Mouse (Mus musculus): Measurements from ENCODE around the gene Nsf. TPM values are rescaled to one million over a fixed set of nuclear protein-coding genes. Genes with fewer than 3 reads are reported as not detected.

The Nsf gene
- polyA plus RNA-seq, 1 experiment from 2014 or later, result 197 TPM

DNA sequence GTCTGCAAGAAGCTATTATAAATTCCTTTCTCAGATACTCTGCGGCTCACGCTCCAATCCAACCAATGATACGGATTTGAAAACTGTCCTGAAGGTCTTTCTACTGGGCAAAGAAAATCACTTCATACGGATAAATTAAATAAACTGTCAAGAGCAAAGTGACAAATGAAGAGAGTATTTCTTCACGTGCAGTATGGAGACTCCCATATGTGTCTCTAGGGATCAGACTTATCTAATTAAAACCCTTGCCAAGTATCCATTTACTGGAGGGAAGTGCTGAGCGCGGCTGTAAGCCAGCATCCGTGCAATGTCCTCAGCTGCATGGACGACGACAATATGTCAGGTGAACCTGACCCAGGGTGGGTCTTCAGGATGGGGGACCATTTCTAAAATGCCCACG lies 44.0 kb downstream of the Nsf start:
- H3K27me3 ChIP-seq, result no peaks in the 10 kb centered on the region
- no peak overlapping the region for H3K9ac ChIP-seq
- H3K36me3 ChIP-seq, result peaks cover 36% of the 10 kb centered on the region
- H3K27ac ChIP-seq (replicated peaks), result no peak overlapping the region
- H3K4me2 ChIP-seq, result no peak overlapping the region
- ATAC-seq (ENCODE audit: low FRiP score, low read depth), result no peak
- 64% methylated on average over 11 of the region's 11 CpGs for WGBS
- no peak overlapping the region for H3K4me3 ChIP-seq
- no peaks in the 10 kb centered on the region for H3K4me1 ChIP-seq (replicated peaks)
- H3K9me3 ChIP-seq, result no peaks in the 10 kb centered on the region

DNA sequence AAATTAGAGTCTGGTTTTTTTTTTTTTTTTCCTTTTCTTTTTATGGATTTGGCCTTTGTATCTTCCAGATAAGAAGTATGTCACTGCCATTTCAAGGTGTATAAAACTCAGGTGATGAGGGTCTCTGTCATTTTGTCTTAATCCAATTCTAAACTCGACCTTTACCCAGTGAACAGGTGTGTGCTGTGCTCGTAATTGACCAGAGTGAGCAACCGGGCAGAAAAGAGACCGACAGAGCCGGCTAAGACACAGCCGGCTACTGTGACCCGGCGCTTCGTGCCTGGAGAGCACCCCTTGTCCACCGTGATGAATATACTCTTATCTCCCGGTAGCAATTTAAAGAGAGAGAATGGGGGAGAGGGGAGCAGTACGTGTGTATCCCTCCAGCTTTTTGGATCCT lies 44.5 kb downstream of the Nsf start:
- ATAC-seq (ENCODE audit: low FRiP score, low read depth), result no peak
- Histone ChIP-seq H3K4me2 (no peak overlapping the region), H3K9me3 (no peaks in the 10 kb centered on the region), H3K9ac (no peak overlapping the region), H3K36me3 (peaks cover 36% of the 10 kb centered on the region), H3K4me3 (no peak overlapping the region), H3K27ac (replicated peaks) (no peak overlapping the region), H3K27me3 (no peaks in the 10 kb centered on the region), H3K4me1 (replicated peaks) (no peaks in the 10 kb centered on the region)
- 72% methylated on average over 12 of the region's 12 CpGs for WGBS

DNA sequence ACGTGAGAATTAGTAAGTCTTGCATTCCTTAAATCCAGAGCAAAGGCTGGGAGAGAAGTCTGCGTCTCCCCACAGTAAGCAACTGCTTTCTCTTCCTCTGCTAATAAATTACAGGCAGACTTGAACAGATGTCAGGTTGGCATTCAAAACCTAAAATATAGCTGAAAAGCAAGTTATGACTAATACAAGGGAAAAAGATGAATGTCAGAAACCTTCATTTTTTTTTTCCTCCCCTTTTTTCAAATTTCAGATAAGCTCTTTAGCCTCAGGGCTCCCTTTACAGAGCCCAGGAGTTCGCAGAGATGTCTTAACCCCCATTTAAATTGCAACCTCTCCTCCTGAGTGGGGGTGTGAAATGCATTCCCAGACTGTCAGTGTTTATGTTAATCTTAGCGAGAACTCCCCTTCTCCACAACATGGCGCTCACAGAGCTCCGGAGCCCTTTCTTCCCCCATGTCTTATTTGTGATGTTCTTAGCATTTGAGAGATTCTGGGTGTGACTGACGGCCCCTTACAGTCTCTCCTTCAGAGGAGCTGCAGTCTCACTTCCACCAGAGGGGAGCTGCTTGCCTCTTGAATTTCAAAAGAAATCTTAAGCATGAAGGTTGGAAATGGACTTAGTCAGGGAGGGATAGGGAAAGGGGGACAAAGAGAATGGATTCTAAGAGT lies 47.7 kb downstream of the Nsf start:
- H3K36me3 ChIP-seq, result peaks cover 17% of the 10 kb centered on the region
- ATAC-seq (ENCODE audit: low FRiP score, low read depth), result no peak
- H3K27me3 ChIP-seq, result no peaks in the 10 kb centered on the region
- H3K27ac ChIP-seq (replicated peaks), result no peak overlapping the region
- no peak overlapping the region for H3K9ac ChIP-seq
- 44% methylated on average over 7 of the region's 7 CpGs for WGBS
- no peaks in the 10 kb centered on the region for H3K9me3 ChIP-seq
- no peaks in the 10 kb centered on the region for H3K4me1 ChIP-seq (replicated peaks)
- no peak overlapping the region for H3K4me2 ChIP-seq
- H3K4me3 ChIP-seq, result no peak overlapping the region

DNA sequence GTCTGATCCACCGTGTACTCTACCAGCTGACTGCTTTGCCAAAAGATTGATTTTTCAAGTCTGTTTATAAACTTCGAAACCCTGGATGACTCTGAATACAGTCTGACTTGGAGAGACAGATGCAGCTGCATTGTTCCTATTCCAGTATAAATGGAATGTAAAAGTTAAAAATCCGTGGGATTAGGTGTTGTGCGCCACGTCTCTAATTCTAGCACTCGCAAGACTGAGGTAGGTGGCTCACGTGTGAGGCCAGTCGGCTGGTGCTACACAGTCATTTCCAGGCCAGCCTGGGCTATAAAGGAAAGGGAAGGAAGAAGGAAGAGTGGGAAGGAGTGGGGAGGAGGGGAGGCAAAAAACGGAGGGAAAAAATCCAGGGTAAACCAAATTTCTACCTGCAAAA lies 48.4 kb downstream of the Nsf start:
- H3K27ac ChIP-seq (replicated peaks), result no peak overlapping the region
- H3K36me3 ChIP-seq, result peaks cover 15% of the 10 kb centered on the region
- no peak overlapping the region for H3K4me2 ChIP-seq
- H3K9me3 ChIP-seq, result no peaks in the 10 kb centered on the region
- H3K4me3 ChIP-seq, result no peak overlapping the region
- H3K9ac ChIP-seq, result no peak overlapping the region
- 83% methylated on average over 9 of the region's 9 CpGs for WGBS
- H3K27me3 ChIP-seq, result no peaks in the 10 kb centered on the region
- no peak for ATAC-seq (ENCODE audit: low FRiP score, low read depth)
- no peaks in the 10 kb centered on the region for H3K4me1 ChIP-seq (replicated peaks)

DNA sequence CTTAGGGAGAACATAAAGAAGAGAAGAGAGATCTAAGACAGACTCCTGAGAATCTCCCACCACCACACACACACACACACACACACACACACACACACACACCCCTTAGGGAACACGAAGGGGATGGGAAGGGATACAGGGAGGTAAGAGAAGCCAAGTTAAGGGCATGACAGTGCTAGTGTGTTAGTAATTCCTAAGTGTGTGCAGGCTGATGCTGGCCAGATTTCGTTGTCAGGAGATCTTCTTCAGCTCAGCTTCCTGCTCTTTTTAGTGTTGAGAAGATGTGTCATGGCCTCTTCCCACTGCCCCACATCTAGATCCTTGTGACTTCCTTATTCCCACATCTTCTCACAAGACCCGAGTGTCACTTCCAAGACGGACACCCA lies 52.3 kb downstream of the Nsf start:
- Histone ChIP-seq H3K9ac (no peak overlapping the region), H3K4me3 (no peak overlapping the region), H3K27me3 (no peaks in the 10 kb centered on the region), H3K4me2 (no peak overlapping the region), H3K9me3 (no peaks in the 10 kb centered on the region), H3K36me3 (0 out of 2 replicates have a peak, but pooled peaks cover 3% of the 10 kb centered on the region), H3K4me1 (replicated peaks) (no peaks in the 10 kb centered on the region), H3K27ac (replicated peaks) (no peak overlapping the region)
- WGBS, result over 99% methylated on average over 4 of the region's 4 CpGs
- ATAC-seq (ENCODE audit: low FRiP score, low read depth), result no peak

DNA sequence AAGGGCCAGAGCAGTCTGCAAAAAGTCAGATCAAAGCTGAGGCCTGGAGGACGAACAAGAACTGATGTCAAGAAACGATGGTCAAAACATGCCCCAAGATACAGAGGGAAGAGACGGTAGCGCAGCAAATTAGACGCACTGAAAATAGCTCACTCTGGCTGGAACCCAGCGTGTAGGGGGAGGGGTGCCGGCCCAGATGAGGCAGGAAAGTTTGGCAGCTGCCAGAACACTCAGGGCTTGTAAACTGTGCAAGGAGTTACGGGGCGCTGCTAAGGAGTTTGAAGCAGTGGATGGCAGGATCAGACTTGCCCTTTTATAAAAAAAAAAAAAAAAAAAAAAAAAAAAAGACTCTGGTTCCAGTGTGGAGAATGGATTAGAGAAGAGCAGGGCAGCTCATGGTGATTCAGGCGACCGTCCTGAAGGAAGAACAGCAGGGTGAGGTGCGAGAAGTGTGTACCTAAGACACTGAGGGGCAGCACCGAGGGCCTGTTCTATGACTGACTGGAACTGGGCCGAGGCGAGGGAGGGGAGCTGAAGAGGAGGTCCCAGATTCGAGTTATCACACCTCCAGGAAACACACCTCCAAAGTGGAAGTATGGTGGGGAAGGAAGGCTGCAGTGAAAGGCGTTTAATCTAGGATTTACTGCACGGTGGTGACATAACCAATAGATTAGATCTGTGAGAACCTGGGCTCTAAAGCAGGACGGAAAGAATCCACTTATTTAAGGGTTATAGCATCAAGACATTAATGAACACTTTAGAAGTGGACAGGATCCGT lies 52.9 kb downstream of the Nsf start:
- no peak for ATAC-seq (ENCODE audit: low FRiP score, low read depth)
- Histone ChIP-seq H3K9me3 (no peaks in the 10 kb centered on the region), H3K27ac (replicated peaks) (no peak overlapping the region), H3K36me3 (0 out of 2 replicates have a peak, but pooled peaks cover 3% of the 10 kb centered on the region), H3K4me2 (no peak overlapping the region), H3K27me3 (no peaks in the 10 kb centered on the region), H3K4me1 (replicated peaks) (no peaks in the 10 kb centered on the region), H3K9ac (no peak overlapping the region), H3K4me3 (no peak overlapping the region)
- WGBS, result 62% methylated on average over 20 of the region's 20 CpGs

DNA sequence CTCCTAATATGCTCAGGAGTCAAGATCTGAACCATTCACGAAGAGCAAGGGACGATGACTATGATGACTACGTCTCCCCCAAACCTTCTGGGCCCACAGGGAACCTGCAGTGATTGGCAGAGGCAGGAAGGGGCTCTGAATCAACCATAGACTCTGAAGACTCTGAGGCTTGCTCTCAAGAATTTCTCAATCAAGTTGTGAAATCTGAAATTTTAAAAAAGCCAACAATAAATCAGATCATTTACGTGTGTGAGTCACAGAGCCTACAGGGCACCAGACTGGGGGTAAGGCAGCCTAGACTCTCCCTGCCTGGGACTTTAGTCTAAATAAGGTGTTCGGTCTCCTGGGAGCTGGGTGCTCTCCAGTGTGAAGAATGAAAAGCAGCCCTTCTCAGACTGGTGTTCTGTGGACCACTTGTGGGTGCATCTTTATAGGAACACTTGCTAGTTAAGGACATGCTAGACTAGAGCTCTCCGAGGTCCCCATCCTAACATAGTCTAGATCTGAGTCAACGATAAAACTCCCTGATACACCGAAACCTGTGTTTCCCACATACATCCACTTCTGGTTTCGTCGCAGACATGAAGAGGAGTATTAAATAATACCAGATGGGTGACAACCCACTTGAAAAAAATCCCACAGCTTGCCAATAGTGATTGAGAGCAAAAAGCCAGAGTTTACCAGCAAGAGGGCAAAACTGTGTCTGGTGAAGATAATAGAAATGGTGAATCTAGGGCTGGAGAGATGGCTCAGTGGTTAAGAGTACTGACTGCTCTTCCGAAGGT lies 56.7 kb downstream of the Nsf start:
- ATAC-seq (ENCODE audit: low FRiP score, low read depth), result no peak
- Histone ChIP-seq H3K4me2 (no peak overlapping the region), H3K9me3 (no peaks in the 10 kb centered on the region), H3K36me3 (0 out of 2 replicates have a peak, but pooled peaks cover 6% of the 10 kb centered on the region), H3K27me3 (no peaks in the 10 kb centered on the region), H3K4me1 (replicated peaks) (no peaks in the 10 kb centered on the region), H3K27ac (replicated peaks) (no peak overlapping the region), H3K4me3 (no peak overlapping the region), H3K9ac (no peak overlapping the region)
- 95% methylated on average over 11 of the region's 11 CpGs for WGBS

DNA sequence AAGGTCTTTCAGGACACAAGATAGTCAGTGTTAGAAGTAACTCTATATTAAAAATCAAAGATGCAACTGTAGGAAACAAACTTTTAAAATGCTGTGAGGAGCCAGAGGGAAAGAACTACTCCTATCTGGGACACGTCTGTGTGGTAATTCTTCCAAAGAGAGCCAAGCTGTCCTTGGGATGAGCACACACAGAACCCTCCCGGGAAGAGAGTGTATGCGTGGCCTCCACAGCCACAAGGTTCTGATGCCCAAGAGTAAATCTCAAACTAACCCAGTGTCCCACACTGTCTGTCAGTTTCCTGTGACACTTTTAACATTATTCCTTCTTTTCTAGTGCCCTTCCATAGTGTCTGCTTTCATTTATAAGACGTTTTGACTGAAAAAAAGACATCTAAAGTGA lies 57.8 kb downstream of the Nsf start:
- ATAC-seq (ENCODE audit: low FRiP score, low read depth), result no peak
- Histone ChIP-seq H3K4me3 (no peak overlapping the region), H3K4me2 (no peak overlapping the region), H3K9me3 (no peaks in the 10 kb centered on the region), H3K9ac (no peak overlapping the region), H3K27me3 (no peaks in the 10 kb centered on the region), H3K27ac (replicated peaks) (no peak overlapping the region), H3K36me3 (0 out of 2 replicates have a peak, but pooled peaks cover 6% of the 10 kb centered on the region), H3K4me1 (replicated peaks) (no peaks in the 10 kb centered on the region; the same call in 1 of the 2 replicates)
- 97% methylated on average over 4 of the region's 4 CpGs for WGBS

DNA sequence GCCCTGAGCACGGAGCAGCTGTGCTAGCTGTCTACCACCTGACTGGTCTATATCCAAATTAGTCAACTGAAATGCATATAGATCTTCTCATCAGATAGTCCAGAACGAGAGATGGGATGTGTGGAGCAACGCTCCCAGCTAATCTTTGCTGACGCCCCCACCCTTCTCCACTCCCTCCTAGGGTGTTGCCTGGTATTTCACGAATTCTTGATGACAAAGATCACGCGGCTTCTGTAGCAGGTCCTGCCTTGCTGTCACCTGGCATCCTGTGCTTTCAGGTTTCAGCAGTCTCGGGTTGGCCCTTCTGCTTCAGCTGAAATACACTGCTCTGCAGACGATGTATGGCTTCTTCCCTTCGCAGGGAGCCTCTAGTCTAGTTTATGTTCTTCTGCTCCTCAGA lies 61.0 kb downstream of the Nsf start:
- no peaks in the 10 kb centered on the region for H3K27me3 ChIP-seq
- no peaks in the 10 kb centered on the region for H3K9me3 ChIP-seq
- no peak overlapping the region for H3K4me2 ChIP-seq
- H3K27ac ChIP-seq (replicated peaks), result no peak overlapping the region
- H3K4me1 ChIP-seq (replicated peaks), result peaks cover 6% of the 10 kb centered on the region; the same call in 1 of the 2 replicates
- no peak overlapping the region for H3K9ac ChIP-seq
- ATAC-seq (ENCODE audit: low FRiP score, low read depth), result no peak
- no peak overlapping the region for H3K4me3 ChIP-seq
- 88% methylated on average over 10 of the region's 10 CpGs for WGBS
- peaks cover 7% of the 10 kb centered on the region; the same call in 1 of the 2 replicates for H3K36me3 ChIP-seq

DNA sequence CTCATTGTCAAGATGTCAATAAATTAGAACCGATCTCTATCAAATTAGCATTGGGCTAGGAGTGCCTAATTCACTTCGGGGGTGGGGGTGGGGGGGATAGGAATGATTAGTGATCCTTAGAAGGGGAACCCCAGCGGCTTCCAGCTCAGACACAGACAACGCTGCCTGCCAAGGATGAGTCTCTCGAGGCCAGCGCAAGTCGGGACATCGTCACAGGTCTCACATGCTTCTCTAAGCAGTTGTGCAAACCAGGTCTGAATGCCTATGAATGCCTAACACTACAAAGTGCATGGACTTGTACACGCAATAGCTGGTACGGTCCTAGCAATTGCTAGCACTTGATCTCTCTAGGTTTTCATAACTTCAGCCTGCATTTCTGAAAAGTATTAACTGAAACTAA lies 62.1 kb downstream of the Nsf start:
- WGBS, result 58% methylated on average over 10 of the region's 10 CpGs
- no peak overlapping the region for H3K27ac ChIP-seq (replicated peaks)

DNA sequence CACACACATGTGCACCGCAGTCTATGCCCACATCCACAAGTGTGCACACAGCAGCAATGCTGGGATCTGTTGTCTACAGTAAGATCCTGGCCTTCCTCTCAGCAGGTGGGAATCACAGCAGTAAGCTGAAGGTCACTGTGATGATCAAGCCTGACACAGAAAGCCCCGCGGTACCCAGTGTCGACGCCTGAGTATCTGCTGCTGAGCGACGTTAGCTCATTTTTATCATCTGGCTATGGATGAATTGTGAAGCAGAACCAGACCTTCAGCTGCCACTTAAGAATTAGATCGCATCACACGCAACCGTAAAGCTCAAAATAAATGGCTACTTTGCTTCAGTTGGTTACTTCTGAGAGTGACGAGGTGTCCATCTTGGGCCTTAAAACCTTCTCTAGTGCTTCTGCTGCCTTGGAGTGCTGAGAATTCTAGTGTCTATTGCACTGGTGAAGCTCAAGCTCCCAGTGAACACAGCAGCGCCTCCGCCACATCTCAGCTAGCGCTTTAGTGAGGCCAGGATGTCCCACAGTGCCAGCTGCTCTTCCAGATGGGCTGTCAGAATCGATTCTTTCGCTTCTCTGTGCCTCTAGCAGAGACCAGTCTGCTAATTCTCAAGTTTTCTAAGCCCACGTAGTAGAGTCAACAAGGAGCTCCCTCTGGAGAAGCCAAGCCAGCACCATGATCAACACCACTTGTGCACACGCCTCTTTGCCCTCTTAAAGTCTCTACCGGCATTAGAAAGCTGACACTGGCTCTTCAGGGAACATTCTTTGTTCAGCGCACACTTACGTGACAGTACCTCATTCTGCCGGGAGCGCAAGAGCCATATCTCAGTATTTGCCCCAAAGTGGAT lies 63.3 kb downstream of the Nsf start:
- WGBS, result 75% methylated on average over 23 of the region's 23 CpGs
- ATAC-seq (ENCODE audit: low FRiP score, low read depth), result no peak
- no peak overlapping the region for H3K4me2 ChIP-seq

More for the DNA sequence above, 62.1 kb downstream of the Nsf start:
- Histone ChIP-seq H3K4me1 (replicated peaks) (peaks cover 6% of the 10 kb centered on the region; the same call in 1 of the 2 replicates), H3K27me3 (no peaks in the 10 kb centered on the region), H3K9me3 (no peaks in the 10 kb centered on the region), H3K4me2 (no peak overlapping the region), H3K9ac (no peak overlapping the region), H3K4me3 (no peak overlapping the region), H3K36me3 (peaks cover 11% of the 10 kb centered on the region; the same call in 1 of the 2 replicates)
- no peak for ATAC-seq (ENCODE audit: low FRiP score, low read depth)

More for the DNA sequence above, 63.3 kb downstream of the Nsf start:
- Histone ChIP-seq H3K36me3 (peaks cover 11% of the 10 kb centered on the region; the same call in 1 of the 2 replicates), H3K27me3 (no peaks in the 10 kb centered on the region), H3K9me3 (no peaks in the 10 kb centered on the region), H3K9ac (no peak overlapping the region), H3K4me3 (no peak overlapping the region), H3K4me1 (replicated peaks) (peaks cover 13% of the 10 kb centered on the region), H3K27ac (replicated peaks) (0 out of 2 replicates have a peak overlapping the region, but pooled peaks have one; percentile 40)

Measured in hindbrain, embryonic 15.5 days (tissue).